Mouse (Mus musculus) right cerebral cortex, postnatal 10 days (tissue): Measurements from ENCODE around the gene Gcnt4.

Experiments
- DNase-seq, 2 experiments: peaks; one replicate each; pipeline ENCODE4 v3.0.0; 2021; ENCODE audit warnings: low spot score in 2 of 2

The Gcnt4 gene

GRCm38 (mm10) chr13:96947722-96948121, 23.2 kb downstream of the Gcnt4 start:
- no peak for DNase-seq

- peak; percentile 72 to 79 for DNase-seq
Measured at GRCm38 (mm10) chr13:96951880-96952279, 27.4 kb downstream of the Gcnt4 start.

- DNase-seq, result no peak
Measured at GRCm38 (mm10) chr13:96956466-96956865, 32.0 kb downstream of the Gcnt4 start.

DNA sequence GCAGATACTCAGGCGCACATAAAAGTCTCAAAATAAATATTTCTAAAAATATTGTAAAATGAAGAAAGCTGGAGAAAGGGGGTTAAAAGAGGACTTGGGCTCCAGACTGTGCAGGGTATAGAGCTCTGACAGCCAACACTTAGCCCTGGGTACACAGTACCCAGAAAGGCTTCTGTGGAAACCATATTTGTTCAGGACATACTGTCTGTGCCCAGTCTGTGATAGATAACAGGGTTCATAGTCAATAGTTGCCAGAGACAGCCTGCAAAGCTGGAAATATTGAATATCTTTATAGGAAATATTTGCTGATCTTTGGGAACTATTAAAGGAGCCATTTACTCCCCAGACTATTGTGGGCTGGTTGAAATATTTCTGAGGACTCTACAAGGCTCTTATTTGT, 35.5 kb downstream of the Gcnt4 start:
- DNase-seq, result no peak

DNA sequence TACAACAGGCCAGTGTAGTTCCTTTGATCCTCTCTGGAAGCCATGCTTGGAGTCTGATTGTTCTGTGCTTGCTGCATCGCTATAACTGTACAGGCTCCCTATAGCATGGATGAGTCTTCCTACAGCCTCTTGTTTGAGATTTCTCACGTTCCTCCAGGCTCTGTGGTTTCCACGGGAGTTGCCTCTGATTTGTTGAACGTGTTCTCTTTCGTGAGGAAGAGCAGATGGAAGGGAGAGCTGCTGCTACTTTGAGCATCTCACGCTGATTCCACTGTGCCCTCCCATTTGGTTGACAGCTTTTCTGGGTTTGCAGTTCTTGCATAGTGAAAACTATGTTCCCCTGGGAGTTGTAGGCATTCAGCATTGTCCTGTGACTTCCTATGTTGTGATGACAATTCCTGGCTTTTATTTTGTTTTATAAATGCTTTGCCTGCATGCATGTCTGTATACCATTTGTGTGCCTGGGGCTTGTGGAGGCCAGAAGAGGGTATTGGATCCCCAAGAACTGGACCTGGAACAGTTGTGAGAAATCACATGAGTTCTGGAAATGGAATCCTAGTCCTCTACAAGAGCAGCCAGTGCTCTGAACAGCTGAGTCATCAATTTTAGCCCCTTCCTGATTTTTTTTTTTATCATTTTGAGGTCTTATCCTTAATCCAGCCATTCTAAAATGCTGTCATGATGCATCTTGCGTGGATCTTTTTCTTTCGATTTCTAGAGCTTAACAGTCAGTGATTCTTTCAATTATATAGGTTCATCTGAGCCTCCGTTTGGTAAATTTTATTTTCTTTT, 37.1 kb downstream of the Gcnt4 start:
- DNase-seq, result peak; percentile 55 to 81

- DNase-seq, result no peak
Measured at GRCm38 (mm10) chr13:96962801-96963200, 38.3 kb downstream of the Gcnt4 start.

GRCm38 (mm10) chr13:96964981-96965380, 40.5 kb downstream of the Gcnt4 start:
- DNase-seq, result no peak

- no peak for DNase-seq
Measured at GRCm38 (mm10) chr13:96966210-96967089, 42.0 kb downstream of the Gcnt4 start.

- no peak for DNase-seq
Measured at GRCm38 (mm10) chr13:96967091-96967490, 42.6 kb downstream of the Gcnt4 start.

- DNase-seq, result no peak
Measured at GRCm38 (mm10) chr13:96967822-96968221, 43.3 kb downstream of the Gcnt4 start.

- no peak for DNase-seq
Measured at GRCm38 (mm10) chr13:96971076-96971475, 46.6 kb downstream of the Gcnt4 start.

- no peak for DNase-seq
Measured at GRCm38 (mm10) chr13:96971861-96972282, 47.4 kb downstream of the Gcnt4 start.

GRCm38 (mm10) chr13:96973318-96973717, 48.8 kb downstream of the Gcnt4 start:
- no peak for DNase-seq

DNA sequence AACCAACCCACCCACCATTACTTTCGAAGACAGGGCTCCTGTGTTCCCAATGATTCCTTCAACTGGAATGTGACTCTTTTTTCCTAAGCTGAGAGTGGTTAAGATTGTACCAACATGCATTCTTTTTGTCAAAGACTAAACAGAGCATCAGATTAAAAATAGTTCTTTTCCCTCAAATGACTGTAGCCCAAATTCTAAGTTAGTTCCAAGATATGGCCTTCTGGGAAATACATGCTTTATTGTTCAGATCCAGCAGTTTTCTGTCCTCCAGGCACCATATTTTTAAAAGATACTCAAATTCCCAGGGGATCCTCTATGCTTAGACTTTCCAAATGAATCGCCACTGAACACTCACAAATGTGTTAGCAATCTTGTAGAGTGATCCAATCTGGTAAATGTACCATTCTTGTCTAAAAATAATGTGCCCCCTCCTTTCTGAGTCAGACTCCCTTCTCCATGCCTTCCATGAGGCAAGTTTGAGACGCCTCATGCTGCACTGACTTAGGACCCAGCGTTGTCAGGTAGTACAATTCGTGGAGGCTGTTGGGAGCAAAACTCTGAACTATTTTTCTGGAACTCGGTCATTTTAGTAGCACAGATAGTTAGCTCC, 52.6 kb downstream of the Gcnt4 start:
- DNase-seq, result no peak

DNA sequence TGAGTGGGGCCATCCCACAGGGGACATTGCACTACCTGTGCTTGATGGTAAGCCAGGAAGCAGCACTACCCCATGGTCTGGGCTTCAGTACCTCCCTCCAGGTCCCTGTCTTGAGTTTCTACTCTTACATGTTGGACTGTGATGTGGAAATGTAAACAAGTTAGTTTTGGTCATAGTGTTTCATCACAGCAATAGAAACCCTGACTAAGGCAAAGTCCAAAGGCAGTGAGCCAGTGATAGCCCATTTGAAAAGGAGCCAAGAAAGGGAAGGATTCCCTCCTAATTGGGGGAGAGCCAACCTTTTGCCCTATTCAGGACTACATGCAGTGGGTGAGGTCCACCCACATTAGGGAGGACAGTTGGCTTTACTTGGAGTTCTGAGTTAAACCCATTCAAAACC, 56.1 kb downstream of the Gcnt4 start:
- DNase-seq, result no peak

DNA sequence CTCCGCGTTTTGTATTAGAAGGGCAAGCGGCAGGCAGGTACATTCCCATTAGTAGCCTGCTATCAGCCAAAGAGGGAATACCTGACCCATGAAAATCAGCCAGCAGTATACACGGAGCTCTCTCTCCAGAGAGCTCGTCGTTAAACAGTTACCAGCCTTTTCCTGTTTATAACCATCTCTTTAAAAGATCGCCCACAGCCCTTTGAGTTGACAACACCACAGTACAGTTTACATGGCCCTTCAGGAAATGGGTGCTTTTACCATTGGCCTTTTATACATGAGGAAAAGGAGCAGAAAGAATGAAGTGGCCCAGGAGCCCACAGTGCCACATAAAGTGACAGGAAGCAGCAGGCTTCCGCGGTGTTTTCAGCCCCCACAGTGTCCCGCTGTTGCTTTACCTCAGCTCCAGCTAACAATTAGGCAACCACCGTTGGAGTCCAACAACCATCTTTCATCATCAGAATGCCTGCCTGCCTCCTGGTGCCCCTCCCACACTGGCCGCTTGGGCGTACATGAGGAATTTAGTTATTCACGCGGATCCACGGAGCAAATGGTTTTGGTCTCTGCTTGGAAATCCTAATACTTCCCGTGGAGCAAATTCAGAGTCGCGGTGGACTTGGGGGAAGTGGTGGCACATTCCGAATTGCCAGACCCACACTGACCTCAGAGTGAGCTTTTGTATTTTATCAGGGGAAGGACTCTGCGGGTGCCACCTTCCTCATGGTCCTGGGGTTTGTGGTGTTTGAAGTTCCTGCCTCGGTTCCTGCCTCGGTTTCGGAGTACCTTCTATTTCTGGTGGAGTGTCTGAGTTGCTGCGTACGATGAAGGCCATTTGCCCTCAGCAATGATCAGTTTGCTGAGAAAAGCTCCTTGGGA, 59.0 kb downstream of the Gcnt4 start:
- DNase-seq, result no peak

GRCm38 (mm10) chr13:96984688-96985087, 60.2 kb downstream of the Gcnt4 start:
- no peak for DNase-seq

DNA sequence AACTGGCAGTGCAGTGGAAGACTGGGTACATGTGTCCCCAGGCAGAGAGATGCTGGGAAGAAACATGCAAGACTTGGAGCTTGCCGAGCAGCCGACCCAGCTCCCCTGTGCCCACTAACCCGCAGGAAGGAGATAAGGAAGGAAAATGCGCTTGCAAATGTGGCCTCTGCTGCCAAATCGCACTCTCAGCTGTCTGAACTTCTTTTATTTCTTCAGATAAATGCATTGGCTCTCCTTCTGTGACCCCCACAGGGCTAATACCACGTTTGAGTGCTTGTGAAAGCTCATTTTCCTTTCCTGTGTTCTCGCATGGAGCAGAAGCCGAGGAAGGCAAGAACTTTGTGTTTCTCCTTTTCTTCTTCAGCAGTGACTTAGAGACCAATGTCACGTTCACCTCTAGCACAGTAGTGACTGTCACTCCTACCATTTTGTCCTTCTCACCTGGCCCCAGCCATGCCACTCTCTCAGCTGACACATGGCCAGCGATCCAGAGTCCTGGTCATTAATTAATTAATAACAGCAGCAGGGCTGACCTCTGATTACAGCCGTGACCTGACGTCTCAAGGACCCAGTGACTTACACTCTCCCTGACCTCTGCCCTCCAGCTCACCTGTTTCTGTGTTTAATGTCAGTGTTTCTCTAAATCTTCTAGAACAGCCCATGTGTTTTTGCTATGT, 61.2 kb downstream of the Gcnt4 start:
- DNase-seq, result no peak

- DNase-seq, result no peak
Measured at GRCm38 (mm10) chr13:96989129-96989528, 64.6 kb downstream of the Gcnt4 start.

DNA sequence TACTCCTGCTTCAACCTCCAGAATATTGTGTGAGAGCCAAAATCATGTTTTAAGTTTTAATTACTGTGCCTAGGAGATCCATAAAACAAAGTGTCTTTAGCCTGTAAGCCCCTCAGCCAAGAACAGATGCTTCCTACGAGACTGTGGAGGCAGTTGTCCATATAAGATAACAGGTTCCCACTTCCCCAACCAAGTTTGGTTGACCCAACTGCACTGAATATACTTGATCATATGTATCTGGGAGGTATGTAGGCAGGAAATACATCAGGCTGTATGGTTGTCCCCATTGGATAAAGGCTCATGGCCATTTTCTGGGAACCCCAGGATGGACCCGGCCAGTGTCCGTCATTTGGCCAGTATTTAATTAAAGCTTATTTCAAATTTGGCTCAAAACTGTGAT, 65.6 kb downstream of the Gcnt4 start:
- DNase-seq, result no peak
